Mouse (Mus musculus) ES-E14 (cell line): ENCODE measurements at regions not wholly inside any gene's neighbourhood (a gene's known extent, or its start where the extent isn't known, plus 50 kb on each side); places are given as distances from the start of the nearest gene placed in this dataset.

Experiments used
- CHD2 ChIP-seq: IDR thresholded peaks from 2 replicates; pipeline ENCODE4 v1.6.1; 2014; ENCODE audit warnings: mild to moderate bottlenecking, low read depth, low read length, inconsistent platforms
- HCFC1 ChIP-seq: IDR thresholded peaks from 2 replicates; pipeline ENCODE4 v1.6.1; 2012; ENCODE audit warnings: low read length, inconsistent platforms, borderline replicate concordance; ENCODE audit not compliant: insufficient read depth
- MAFK ChIP-seq: IDR thresholded peaks from 2 replicates; pipeline ENCODE4 v1.6.1; 2014; ENCODE audit warnings: mild to moderate bottlenecking, low read depth, low read length, inconsistent platforms; ENCODE audit not compliant: insufficient read depth

DNA sequence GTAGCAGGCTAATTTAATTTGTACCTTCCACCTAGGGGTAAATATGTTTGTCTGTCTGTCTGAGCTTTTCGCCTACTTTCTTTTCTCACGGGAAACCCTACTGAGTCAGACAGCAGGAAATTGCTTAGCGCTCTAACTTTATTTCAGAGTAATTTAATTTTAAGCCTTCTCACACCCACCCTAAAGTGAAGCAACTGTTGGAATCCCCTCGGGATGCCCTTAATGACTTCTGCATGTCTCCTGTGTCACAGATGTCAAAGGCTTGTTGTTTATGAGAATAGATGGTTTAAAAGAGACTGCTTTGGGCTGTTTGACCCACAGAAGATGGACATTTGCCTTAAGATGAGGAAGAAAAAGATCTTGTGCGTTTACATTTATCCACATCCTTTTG lies 738.8 kb upstream of the Nr2f1 start:
- TF ChIP-seq CHD2: no peak
- TF ChIP-seq HCFC1: no peak
- no peak for TF ChIP-seq MAFK
